Mouse (Mus musculus): ENCODE data around the gene Gins1. TPM values are rescaled to one million over a fixed set of nuclear protein-coding genes. Genes with fewer than 3 reads are reported as not detected.

The Gins1 gene
- polyA plus RNA-seq, 1 experiment from 2014 or later = 62.8 TPM

- Histone ChIP-seq H3K27ac (ENCODE audit: low read depth, low read length) (no peak overlapping the region), H3K27me3 (ENCODE audit: control insufficient read depth, insufficient read depth, low read length) (no peaks in the 10 kb centered on the region), H3K4me1 (ENCODE audit: control insufficient read depth, insufficient read depth, low read length) (no peaks in the 10 kb centered on the region), H3K9me3 (ENCODE audit: control insufficient read depth, low read length) (no peaks in the 10 kb centered on the region), H3K36me3 (ENCODE audit: control insufficient read depth, insufficient read depth, low read length) (peaks cover 37% of the 10 kb centered on the region; the same call in 1 of the 2 replicates), H3K9ac (ENCODE audit: low read depth, low read length) (no peak overlapping the region), H3K4me2 (replicated peaks; ENCODE audit: low read depth, low read length) (no peak overlapping the region), H3K4me3 (ENCODE audit: low read length) (no peak overlapping the region)
- ATAC-seq (ENCODE audit: low FRiP score, low TSS enrichment) = no peak
- WGBS = 94% methylated on average over 3 of the region's 3 CpGs
Measured at GRCm38 (mm10) chr2:150963246-150963645, 58.0 kb downstream of the Gins1 start.

GRCm38 (mm10) chr2:150964641-150965040 lies 59.4 kb downstream of the Gins1 start:
- Histone ChIP-seq H3K4me1 (ENCODE audit: control insufficient read depth, insufficient read depth, low read length) (no peaks in the 10 kb centered on the region), H3K36me3 (ENCODE audit: control insufficient read depth, insufficient read depth, low read length) (peaks cover 30% of the 10 kb centered on the region), H3K4me2 (replicated peaks; ENCODE audit: low read depth, low read length) (no peak overlapping the region), H3K4me3 (ENCODE audit: low read length) (no peak overlapping the region), H3K27me3 (ENCODE audit: control insufficient read depth, insufficient read depth, low read length) (no peaks in the 10 kb centered on the region), H3K9ac (ENCODE audit: low read depth, low read length) (no peak overlapping the region), H3K27ac (ENCODE audit: low read depth, low read length) (no peak overlapping the region), H3K9me3 (ENCODE audit: control insufficient read depth, low read length) (no peaks in the 10 kb centered on the region)
- 89% methylated on average over 3 of the region's 3 CpGs for WGBS
- ATAC-seq (ENCODE audit: low FRiP score, low TSS enrichment) = no peak

GRCm38 (mm10) chr2:150965951-150966350 lies 60.8 kb downstream of the Gins1 start:
- ATAC-seq (ENCODE audit: low FRiP score, low TSS enrichment) = no peak
- Histone ChIP-seq H3K4me3 (ENCODE audit: low read length) (no peak overlapping the region), H3K9ac (ENCODE audit: low read depth, low read length) (no peak overlapping the region), H3K9me3 (ENCODE audit: control insufficient read depth, low read length) (no peaks in the 10 kb centered on the region), H3K36me3 (ENCODE audit: control insufficient read depth, insufficient read depth, low read length) (peaks cover 30% of the 10 kb centered on the region), H3K27ac (ENCODE audit: low read depth, low read length) (no peak overlapping the region), H3K4me1 (ENCODE audit: control insufficient read depth, insufficient read depth, low read length) (no peaks in the 10 kb centered on the region), H3K4me2 (replicated peaks; ENCODE audit: low read depth, low read length) (no peak overlapping the region), H3K27me3 (ENCODE audit: control insufficient read depth, insufficient read depth, low read length) (no peaks in the 10 kb centered on the region)
- WGBS = 88% methylated on average over 10 of the region's 10 CpGs

- no peaks in the 10 kb centered on the region for H3K9me3 ChIP-seq (ENCODE audit: control insufficient read depth, low read length)
- H3K36me3 ChIP-seq (ENCODE audit: control insufficient read depth, insufficient read depth, low read length) = peaks cover 31% of the 10 kb centered on the region
- WGBS = 94% methylated on average over 2 of the region's 2 CpGs
- ATAC-seq (ENCODE audit: low FRiP score, low TSS enrichment) = no peak
- no peak overlapping the region for H3K27ac ChIP-seq (ENCODE audit: low read depth, low read length)
- no peak overlapping the region for H3K4me3 ChIP-seq (ENCODE audit: low read length)
- H3K4me1 ChIP-seq (ENCODE audit: control insufficient read depth, insufficient read depth, low read length) = no peaks in the 10 kb centered on the region
- no peak overlapping the region for H3K4me2 ChIP-seq (replicated peaks; ENCODE audit: low read depth, low read length)
- H3K9ac ChIP-seq (ENCODE audit: low read depth, low read length) = no peak overlapping the region
- no peaks in the 10 kb centered on the region for H3K27me3 ChIP-seq (ENCODE audit: control insufficient read depth, insufficient read depth, low read length)
Measured at GRCm38 (mm10) chr2:150967491-150967890, 62.3 kb downstream of the Gins1 start.

DNA sequence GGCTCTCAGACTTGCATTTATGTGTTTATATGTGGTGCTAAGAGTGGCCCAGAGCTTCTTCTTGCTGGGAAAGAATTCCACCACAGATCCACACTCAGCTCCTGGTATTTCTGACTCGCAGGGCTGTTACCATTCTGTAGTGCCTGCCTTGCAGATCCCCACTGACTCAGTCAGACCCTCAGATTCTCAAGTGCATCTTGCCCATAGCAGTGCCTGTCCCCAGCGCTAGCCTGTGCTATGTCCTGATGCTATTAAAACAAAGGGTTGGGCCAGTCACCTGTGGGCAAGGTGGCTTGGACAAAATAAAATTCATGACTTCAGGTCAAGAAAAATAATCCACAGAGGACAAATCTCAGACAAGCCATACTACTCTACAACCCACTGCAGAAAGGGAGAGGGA lies 64.0 kb downstream of the Gins1 start:
- no peak overlapping the region for H3K4me2 ChIP-seq (replicated peaks; ENCODE audit: low read depth, low read length)
- no peaks in the 10 kb centered on the region for H3K4me1 ChIP-seq (ENCODE audit: control insufficient read depth, insufficient read depth, low read length)
- peaks cover 32% of the 10 kb centered on the region for H3K36me3 ChIP-seq (ENCODE audit: control insufficient read depth, insufficient read depth, low read length)
- H3K9ac ChIP-seq (ENCODE audit: low read depth, low read length) = no peak overlapping the region
- ATAC-seq (ENCODE audit: low FRiP score, low TSS enrichment) = no peak
- H3K9me3 ChIP-seq (ENCODE audit: control insufficient read depth, low read length) = no peaks in the 10 kb centered on the region
- 100% methylated on average over 2 of the region's 2 CpGs for WGBS
- H3K27me3 ChIP-seq (ENCODE audit: control insufficient read depth, insufficient read depth, low read length) = no peaks in the 10 kb centered on the region
- no peak overlapping the region for H3K4me3 ChIP-seq (ENCODE audit: low read length)
- H3K27ac ChIP-seq (ENCODE audit: low read depth, low read length) = no peak overlapping the region

DNA sequence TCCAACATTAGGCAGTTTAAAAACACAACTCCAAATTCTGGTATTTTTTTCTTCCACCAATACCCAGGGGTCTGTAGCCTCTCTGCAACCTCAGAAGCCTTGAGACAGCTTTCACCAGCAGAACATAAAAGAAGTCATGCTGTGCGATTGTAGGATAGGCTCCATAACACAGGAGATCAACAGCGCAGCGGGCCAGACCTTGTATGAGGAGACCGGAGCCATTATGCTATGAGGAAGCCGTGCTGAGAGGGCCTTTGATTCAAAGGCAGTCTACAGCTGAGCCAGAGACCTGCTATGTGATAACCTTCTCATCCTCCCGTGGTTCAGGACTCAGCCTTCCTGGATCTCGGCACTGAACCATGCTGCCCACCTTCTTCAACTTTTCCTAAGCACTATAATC lies 66.7 kb downstream of the Gins1 start:
- ATAC-seq (ENCODE audit: low FRiP score, low TSS enrichment) = no peak
- Histone ChIP-seq H3K27ac (ENCODE audit: low read depth, low read length) (no peak overlapping the region), H3K9ac (ENCODE audit: low read depth, low read length) (no peak overlapping the region), H3K36me3 (ENCODE audit: control insufficient read depth, insufficient read depth, low read length) (peaks cover 30% of the 10 kb centered on the region), H3K4me2 (replicated peaks; ENCODE audit: low read depth, low read length) (no peak overlapping the region), H3K9me3 (ENCODE audit: control insufficient read depth, low read length) (no peaks in the 10 kb centered on the region), H3K4me1 (ENCODE audit: control insufficient read depth, insufficient read depth, low read length) (no peaks in the 10 kb centered on the region), H3K4me3 (ENCODE audit: low read length) (no peak overlapping the region), H3K27me3 (ENCODE audit: control insufficient read depth, insufficient read depth, low read length) (no peaks in the 10 kb centered on the region)
- 89% methylated on average over 7 of the region's 7 CpGs for WGBS

- 88% methylated on average over 3 of the region's 3 CpGs for WGBS
- peaks cover 30% of the 10 kb centered on the region for H3K36me3 ChIP-seq (ENCODE audit: control insufficient read depth, insufficient read depth, low read length)
- ATAC-seq (ENCODE audit: low FRiP score, low TSS enrichment) = no peak
Measured at GRCm38 (mm10) chr2:150972681-150973080, 67.5 kb downstream of the Gins1 start.

GRCm38 (mm10) chr2:150973401-150974115 lies 68.4 kb downstream of the Gins1 start:
- no peak for ATAC-seq (ENCODE audit: low FRiP score, low TSS enrichment)
- H3K36me3 ChIP-seq (ENCODE audit: control insufficient read depth, insufficient read depth, low read length) = peaks cover 27% of the 10 kb centered on the region

More at GRCm38 (mm10) chr2:150972681-150973080, 67.5 kb downstream of the Gins1 start:
- Histone ChIP-seq H3K4me2 (replicated peaks; ENCODE audit: low read depth, low read length) (no peak overlapping the region), H3K9me3 (ENCODE audit: control insufficient read depth, low read length) (no peaks in the 10 kb centered on the region), H3K27me3 (ENCODE audit: control insufficient read depth, insufficient read depth, low read length) (no peaks in the 10 kb centered on the region), H3K27ac (ENCODE audit: low read depth, low read length) (no peak overlapping the region), H3K9ac (ENCODE audit: low read depth, low read length) (no peak overlapping the region), H3K4me3 (ENCODE audit: low read length) (no peak overlapping the region), H3K4me1 (ENCODE audit: control insufficient read depth, insufficient read depth, low read length) (no peaks in the 10 kb centered on the region)

DNA sequence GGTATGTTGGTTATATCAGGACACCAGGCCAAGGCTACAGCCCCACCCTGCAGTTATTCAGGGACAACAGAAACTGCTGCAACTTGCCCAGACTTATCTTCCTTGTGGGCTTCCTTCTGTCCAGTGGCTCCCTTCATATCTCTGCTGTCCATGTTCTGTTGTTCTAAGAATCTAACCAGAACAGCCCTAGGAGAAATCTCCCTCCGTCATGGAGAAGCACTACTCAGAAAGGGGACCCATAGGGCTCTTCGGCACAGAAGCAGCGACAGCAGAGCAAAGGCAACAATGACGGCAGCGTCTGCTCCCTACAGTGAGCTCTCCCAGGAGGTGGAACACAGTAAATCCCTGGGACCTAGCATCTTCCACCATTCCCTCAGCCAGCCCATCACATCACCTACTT lies 71.7 kb downstream of the Gins1 start:
- Histone ChIP-seq H3K9me3 (ENCODE audit: control insufficient read depth, low read length) (no peaks in the 10 kb centered on the region), H3K4me3 (ENCODE audit: low read length) (no peak overlapping the region), H3K4me1 (ENCODE audit: control insufficient read depth, insufficient read depth, low read length) (no peaks in the 10 kb centered on the region), H3K4me2 (replicated peaks; ENCODE audit: low read depth, low read length) (no peak overlapping the region), H3K27ac (ENCODE audit: low read depth, low read length) (no peak overlapping the region), H3K9ac (ENCODE audit: low read depth, low read length) (no peak overlapping the region), H3K36me3 (ENCODE audit: control insufficient read depth, insufficient read depth, low read length) (peaks cover 19% of the 10 kb centered on the region), H3K27me3 (ENCODE audit: control insufficient read depth, insufficient read depth, low read length) (no peaks in the 10 kb centered on the region)
- 96% methylated on average over 5 of the region's 5 CpGs for WGBS
- no peak for ATAC-seq (ENCODE audit: low FRiP score, low TSS enrichment)

More at GRCm38 (mm10) chr2:150973401-150974115, 68.4 kb downstream of the Gins1 start:
- Histone ChIP-seq H3K27ac (ENCODE audit: low read depth, low read length) (no peak overlapping the region), H3K9me3 (ENCODE audit: control insufficient read depth, low read length) (no peaks in the 10 kb centered on the region), H3K27me3 (ENCODE audit: control insufficient read depth, insufficient read depth, low read length) (no peaks in the 10 kb centered on the region), H3K4me2 (replicated peaks; ENCODE audit: low read depth, low read length) (no peak overlapping the region), H3K4me1 (ENCODE audit: control insufficient read depth, insufficient read depth, low read length) (no peaks in the 10 kb centered on the region), H3K9ac (ENCODE audit: low read depth, low read length) (no peak overlapping the region), H3K4me3 (ENCODE audit: low read length) (no peak overlapping the region)
- WGBS = 91% methylated on average over 8 of the region's 8 CpGs

All from kidney, embryonic 14.5 days (tissue).